Mouse (Mus musculus): ENCODE measurements around the gene Tff3.

GRCm38 (mm10) chr17:31153785-31154184 lies 24.3 kb upstream of the Tff3 start:
- TF ChIP-seq POLR2A (IDR thresholded peaks at IDR 0.05; ENCODE audit: insufficient read depth, low read depth, low read length) = no peak
- no peak for TF ChIP-seq CTCF (IDR thresholded peaks at IDR 0.05)

Measured in heart, adult 2 months (tissue).